Mouse (Mus musculus) limb, embryonic 14.5 days (tissue): ENCODE data around the gene Pcsk6. TPM values are rescaled to one million over a fixed set of nuclear protein-coding genes. Genes with fewer than 3 reads are reported as not detected.
A peak's percentile ranks its signal among the peaks of the same experiment; 100 is the strongest.
"Not testable (repeated sequence)": the region's sequence is repeated elsewhere in the genome, so short reads cannot be mapped to it uniquely, and the experiment has no call there.

Experiments used
- ATAC-seq: fragments of 200-750 bp; cut with Nextera tagmentation; 2 replicates; pipeline ENCODE4 v1.8.0; 2017; ENCODE audit warnings: low read depth, moderate number of reproducible peaks, moderate TSS enrichment; ENCODE audit not compliant: low FRiP score
- DNase-seq: peaks from one replicate; pipeline ENCODE4 v3.0.0-alpha.2; 2015; ENCODE audit warnings: low spot score
- H3K27ac ChIP-seq: fragments of 300-500 bp; sonication (generic); replicated peaks from 2 replicates; pipeline ENCODE4 v1.5.1; 2014; ENCODE audit warnings: low read depth, mild to moderate bottlenecking, low read length, moderate library complexity, mixed read lengths
- H3K27me3 ChIP-seq: fragments of 300-500 bp; sonication (generic); 2 replicates; pipeline ENCODE4 v1.6.1; 2014; ENCODE audit warnings: low read length, mixed read lengths; ENCODE audit not compliant: control insufficient read depth, insufficient read depth
- H3K36me3 ChIP-seq: fragments of 300-500 bp; sonication (generic); 2 replicates; pipeline ENCODE4 v1.6.1; 2014; ENCODE audit warnings: mild to moderate bottlenecking, low read length, moderate library complexity, mixed read lengths; ENCODE audit not compliant: control insufficient read depth, insufficient read depth
- H3K4me1 ChIP-seq: fragments of 300-500 bp; sonication (generic); 2 replicates; pipeline ENCODE4 v1.6.1; 2014; ENCODE audit warnings: antibody characterized with exemption, low read length, mixed read lengths; ENCODE audit not compliant: control insufficient read depth, insufficient read depth
- H3K4me2 ChIP-seq: fragments of 300-500 bp; sonication (generic); replicated peaks from 2 replicates; pipeline ENCODE4 v1.6.1; 2014; ENCODE audit warnings: low read depth, mild to moderate bottlenecking, low read length, moderate library complexity; ENCODE audit not compliant: severe bottlenecking
- H3K4me3 ChIP-seq: fragments of 300-500 bp; sonication (generic); replicated peaks from 2 replicates; pipeline ENCODE4 v1.5.1; 2014; ENCODE audit warnings: low read length
- H3K9ac ChIP-seq: fragments of 300-500 bp; sonication (generic); 2 replicates; pipeline ENCODE4 v1.6.1; 2014; ENCODE audit warnings: mild to moderate bottlenecking, low read depth, low read length, moderate library complexity; ENCODE audit not compliant: severe bottlenecking
- H3K9me3 ChIP-seq: fragments of 300-500 bp; sonication (generic); 2 replicates; pipeline ENCODE4 v1.6.1; 2016; ENCODE audit warnings: low read length; ENCODE audit not compliant: control insufficient read depth
- POLR2A ChIP-seq: fragments of 200-500 bp; IDR thresholded peaks from 2 replicates; pipeline ENCODE4 v1.8.0; 2012; ENCODE audit warnings: inconsistent platforms, mild to moderate bottlenecking, moderate library complexity, borderline replicate concordance; ENCODE audit not compliant: insufficient read depth, insufficient read length; ENCODE audit errors: extremely low read depth
- WGBS: fragments of 180-500 bp; shearing (Covaris S2); extraction: QIAGEN DNeasy Blood & Tissue Kit; methylation state at CpG from one replicate; pipeline ENCODE4 v1.1.7; 2014; 5-methylcytosine and 5-hydroxymethylcytosine counted together
- polyA plus RNA-seq, 2 experiments: library from polyadenylated mRNA; depleted of rRNA in 1 of 2; stranded (reverse) in 1 of 2; unstranded in 1 of 2; fragments of >200 nt; fragmentation: Nextera tagmentation in 1 of 2; extraction: Ambion mirVana in 1 of 2; gene quantifications; 2 replicates each; pipeline versions ENCODE4 v1.2.1 to v1.2.3; 2012 to 2014

Gene Pcsk6
- polyA plus RNA-seq, 2 experiments: 15.2 to 34.1 TPM

DNA sequence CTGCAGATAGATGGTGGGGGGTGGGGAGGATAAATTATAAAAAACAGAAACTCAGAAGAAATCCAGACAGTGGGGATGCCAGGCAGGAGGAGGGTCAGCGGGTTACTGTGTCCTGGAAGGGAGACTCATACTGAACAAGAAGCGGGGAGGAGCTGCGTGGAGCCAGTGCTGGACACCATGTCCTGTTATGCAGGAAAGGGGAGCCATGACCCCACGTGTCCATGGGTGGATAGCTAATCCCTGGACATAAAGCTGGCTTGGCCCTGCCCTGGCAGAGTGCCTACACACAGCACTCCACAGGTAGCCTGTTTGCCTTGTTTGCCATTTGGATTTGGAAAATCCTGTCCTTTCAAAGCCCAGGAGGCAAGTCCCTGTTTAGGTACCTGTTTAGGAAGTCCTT, 186.4 kb downstream of the Pcsk6 start:
- Histone ChIP-seq H3K36me3 (no peaks in the 10 kb centered on the region), H3K27me3 (no peaks in the 10 kb centered on the region), H3K27ac (no peak overlapping the region), H3K9me3 (no peaks in the 10 kb centered on the region), H3K4me1 (peaks cover 27% of the 10 kb centered on the region), H3K4me2 (no peak overlapping the region), H3K9ac (no peak overlapping the region), H3K4me3 (no peak overlapping the region)
- 72% methylated on average over 4 of the region's 4 CpGs for WGBS
- TF ChIP-seq POLR2A: no peak
- DNase-seq (no peak), ATAC-seq (no peak)

DNA sequence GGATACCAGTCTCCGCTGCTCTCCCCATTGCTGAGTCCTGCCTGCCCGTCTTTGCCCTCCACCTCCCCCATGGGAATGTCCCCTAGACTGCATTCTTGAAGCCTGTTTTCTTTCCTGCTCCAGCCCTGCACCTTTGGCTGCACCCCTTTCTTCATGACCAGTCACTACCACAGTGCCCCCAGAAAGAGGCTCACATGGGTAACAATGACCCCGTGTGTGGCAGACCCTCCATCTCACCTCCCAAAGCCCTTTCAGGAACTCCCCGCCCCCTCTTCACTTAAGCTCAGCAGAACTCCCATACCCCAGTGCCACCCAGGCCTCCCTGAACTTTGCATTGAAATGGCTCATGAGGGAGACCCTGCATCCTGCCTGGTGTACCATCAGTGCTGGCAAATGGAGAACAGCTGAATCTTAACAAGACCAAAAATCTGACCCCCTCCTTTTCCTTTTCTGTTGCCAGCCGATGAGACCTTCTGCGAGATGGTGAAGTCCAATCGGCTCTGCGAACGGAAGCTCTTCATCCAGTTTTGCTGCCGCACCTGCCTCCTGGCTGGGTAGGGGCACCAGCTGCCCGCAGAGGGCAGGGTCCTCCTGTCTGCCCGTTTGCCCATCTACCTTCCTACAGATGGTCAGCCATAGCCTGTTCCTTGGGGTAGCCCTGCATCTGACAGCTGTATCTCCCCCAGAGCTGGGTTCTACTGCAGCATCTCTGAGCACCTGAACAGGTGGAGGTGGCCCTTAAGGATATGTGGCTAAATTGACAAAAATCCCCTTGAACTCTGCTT, 187.1 kb downstream of the Pcsk6 start:
- no peak overlapping the region for H3K4me3 ChIP-seq
- H3K27me3 ChIP-seq: no peaks in the 10 kb centered on the region
- no peaks in the 10 kb centered on the region for H3K9me3 ChIP-seq
- H3K4me2 ChIP-seq: no peak overlapping the region
- H3K9ac ChIP-seq: no peak overlapping the region
- peaks cover 27% of the 10 kb centered on the region for H3K4me1 ChIP-seq
- 84% methylated on average over 12 of the region's 12 CpGs for WGBS
- no peak for TF ChIP-seq POLR2A
- DNase-seq (no peak), ATAC-seq (no peak)
- H3K27ac ChIP-seq: no peak overlapping the region
- H3K36me3 ChIP-seq: no peaks in the 10 kb centered on the region

DNA sequence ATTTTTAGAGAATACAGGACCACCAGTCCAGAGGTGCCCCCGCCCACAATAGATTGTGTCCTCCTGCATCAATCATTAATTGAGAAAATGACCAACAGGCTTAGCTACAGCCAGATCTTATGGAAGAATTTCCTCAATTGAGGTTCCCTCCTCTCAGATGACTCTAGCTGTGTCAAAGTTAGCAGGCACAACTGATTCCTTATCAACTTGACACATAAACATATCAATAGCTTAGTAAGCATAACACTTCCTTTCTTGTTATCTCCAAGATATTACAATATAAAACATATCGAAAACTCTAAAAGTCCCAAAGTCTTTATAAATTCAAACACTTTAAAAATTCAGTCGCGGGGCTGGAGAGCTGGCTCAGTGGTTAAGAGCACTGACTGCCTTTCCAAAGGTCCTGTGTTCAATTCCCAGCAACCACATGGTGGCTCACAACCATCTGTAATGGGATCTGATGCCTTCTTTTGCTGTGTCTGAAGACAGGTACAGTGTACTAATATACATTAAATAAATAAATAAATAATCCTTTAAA, 192.5 kb downstream of the Pcsk6 start:
- 93% methylated on average over 4 of the region's 4 CpGs for WGBS
- no peak overlapping the region for H3K4me3 ChIP-seq
- H3K36me3 ChIP-seq: no peaks in the 10 kb centered on the region
- DNase-seq: no peak
- H3K4me2 ChIP-seq: no peak overlapping the region
- H3K27me3 ChIP-seq: no peaks in the 10 kb centered on the region
- H3K9me3 ChIP-seq: no peaks in the 10 kb centered on the region
- no peak overlapping the region for H3K27ac ChIP-seq
- no peak for ATAC-seq
- no peak overlapping the region for H3K9ac ChIP-seq
- TF ChIP-seq POLR2A: no peak
- no peaks in the 10 kb centered on the region for H3K4me1 ChIP-seq

DNA sequence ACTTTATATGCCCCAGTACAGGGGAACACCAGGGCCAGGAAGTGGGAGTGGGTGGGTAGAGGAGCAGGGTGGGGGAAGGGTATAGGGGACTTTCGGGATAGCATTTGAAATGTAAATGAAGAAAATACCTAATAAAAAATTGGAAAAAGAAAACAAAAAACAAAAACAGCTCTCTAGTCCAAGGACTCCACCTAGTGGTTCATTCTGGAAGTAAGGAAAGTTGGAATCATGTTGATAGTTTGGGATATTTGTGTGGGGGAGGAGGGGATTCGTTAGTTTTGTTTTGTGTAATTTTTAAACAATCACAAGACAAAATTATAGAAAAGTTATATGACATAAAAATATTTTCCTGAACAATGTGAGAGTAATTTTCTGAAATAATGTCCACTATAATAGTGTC, 193.8 kb downstream of the Pcsk6 start:
- not testable (repeated sequence) for H3K9me3 ChIP-seq
- peak; percentile 64 for DNase-seq
- 11% methylated on average over 2 of the region's 2 CpGs for WGBS

DNA sequence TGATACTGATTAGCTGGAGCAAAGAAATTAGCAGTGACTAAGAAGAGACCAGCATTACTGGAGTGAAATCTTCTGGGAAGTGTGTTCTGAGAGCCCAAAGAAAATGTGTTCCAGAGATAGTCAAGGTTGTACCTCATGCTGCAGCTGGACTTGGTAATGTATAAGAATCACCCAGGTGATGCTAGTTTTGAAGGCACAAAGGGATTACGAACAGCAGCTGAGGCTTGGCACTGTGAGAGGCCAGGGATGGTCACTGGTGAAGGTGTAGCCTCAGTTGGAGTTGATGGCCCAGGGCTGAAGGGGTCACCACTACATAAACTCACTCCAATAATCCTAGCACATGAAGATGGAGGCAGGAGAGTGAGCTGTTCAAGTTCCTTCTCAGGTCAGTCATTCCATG, 197.2 kb downstream of the Pcsk6 start, which contains the start of gene Snrpa1:
Gene Snrpa1 (plus strand): TSS at position 301 of the 400 bp plus-strand sequence.
- H3K9me3 ChIP-seq: no peaks in the 10 kb centered on the region
- no peak for DNase-seq
- H3K4me2 ChIP-seq: peak within 1 kb of the TSS; percentile 85
- WGBS: 80% methylated on average over 1 of the region's 1 CpGs
- ATAC-seq: no peak
- no peak within 1 kb of the TSS for H3K27ac ChIP-seq
- peaks cover 12% of the 10 kb centered on the region for H3K36me3 ChIP-seq
- TF ChIP-seq POLR2A: no peak
- H3K4me3 ChIP-seq: peak within 1 kb of the TSS; percentile 97
- H3K9ac ChIP-seq: peak within 1 kb of the TSS; percentile 88; the same call in 1 of the 2 replicates
- H3K27me3 ChIP-seq: no peaks in the 10 kb centered on the region
- peaks cover 14% of the 10 kb centered on the region for H3K4me1 ChIP-seq

More for the DNA sequence above, 193.8 kb downstream of the Pcsk6 start:
- not testable (repeated sequence) for H3K9ac ChIP-seq, H3K36me3 ChIP-seq, ATAC-seq, H3K4me1 ChIP-seq, H3K4me2 ChIP-seq, H3K27ac ChIP-seq, H3K4me3 ChIP-seq, H3K27me3 ChIP-seq
